Mouse (Mus musculus) liver, embryonic 13.5 days (tissue): ENCODE measurements around the gene Kctd7. TPM values are rescaled to one million over a fixed set of nuclear protein-coding genes. Genes with fewer than 3 reads are reported as not detected.

Experiments used
- ATAC-seq: fragments of 200-750 bp; cut with Nextera tagmentation; 2 replicates; pipeline ENCODE4 v1.8.0; 2017; ENCODE audit warnings: low read depth, mild to moderate bottlenecking, moderate number of reproducible peaks, moderate library complexity
- DNase-seq: peaks from one replicate; pipeline ENCODE4 v3.0.0; 2022
- H3K27ac ChIP-seq: fragments of 300-500 bp; sonication (generic); 2 replicates; pipeline ENCODE4 v1.5.1; 2015; ENCODE audit warnings: moderate library complexity, mild to moderate bottlenecking, inconsistent platforms
- H3K27me3 ChIP-seq: fragments of 300-500 bp; sonication (generic); 2 replicates; pipeline ENCODE4 v1.6.1; 2015; ENCODE audit warnings: mild to moderate bottlenecking, inconsistent platforms
- H3K36me3 ChIP-seq: fragments of 300-500 bp; sonication (generic); 2 replicates; pipeline ENCODE4 v1.6.1; 2015; ENCODE audit warnings: mild to moderate bottlenecking, inconsistent platforms
- H3K4me1 ChIP-seq: fragments of 300-500 bp; sonication (generic); replicated peaks from 2 replicates; pipeline ENCODE4 v1.6.1; 2015; ENCODE audit warnings: inconsistent platforms
- H3K4me2 ChIP-seq: fragments of 300-500 bp; sonication (generic); 2 replicates; pipeline ENCODE4 v1.6.1; 2015; ENCODE audit warnings: inconsistent platforms, mild to moderate bottlenecking, moderate library complexity
- H3K4me3 ChIP-seq: fragments of 300-500 bp; sonication (generic); replicated peaks from 2 replicates; pipeline ENCODE4 v1.5.1; 2015; ENCODE audit warnings: mild to moderate bottlenecking, inconsistent platforms
- H3K9ac ChIP-seq: fragments of 300-500 bp; sonication (generic); 2 replicates; pipeline ENCODE4 v1.6.1; 2015; ENCODE audit warnings: mild to moderate bottlenecking, inconsistent platforms
- H3K9me3 ChIP-seq: fragments of 300-500 bp; sonication (generic); replicated peaks from 2 replicates; pipeline ENCODE4 v1.6.1; 2016; ENCODE audit warnings: inconsistent platforms
- WGBS: fragments of 180-500 bp; shearing (Covaris S2); methylation state at CpG from one replicate; pipeline ENCODE4 v1.1.7; 2015; ENCODE audit not compliant: insufficient replicate concordance; 5-methylcytosine and 5-hydroxymethylcytosine counted together
- polyA plus RNA-seq: library from polyadenylated mRNA; unstranded; fragments of >200 nt; fragmentation: Nextera tagmentation; extraction: Ambion mirVana; gene quantifications from 2 replicates; pipeline ENCODE4 v1.2.1, GENCODE M21; 2015

The Kctd7 gene
- polyA plus RNA-seq, 1 experiment from 2014 or later = 5.5 TPM

DNA sequence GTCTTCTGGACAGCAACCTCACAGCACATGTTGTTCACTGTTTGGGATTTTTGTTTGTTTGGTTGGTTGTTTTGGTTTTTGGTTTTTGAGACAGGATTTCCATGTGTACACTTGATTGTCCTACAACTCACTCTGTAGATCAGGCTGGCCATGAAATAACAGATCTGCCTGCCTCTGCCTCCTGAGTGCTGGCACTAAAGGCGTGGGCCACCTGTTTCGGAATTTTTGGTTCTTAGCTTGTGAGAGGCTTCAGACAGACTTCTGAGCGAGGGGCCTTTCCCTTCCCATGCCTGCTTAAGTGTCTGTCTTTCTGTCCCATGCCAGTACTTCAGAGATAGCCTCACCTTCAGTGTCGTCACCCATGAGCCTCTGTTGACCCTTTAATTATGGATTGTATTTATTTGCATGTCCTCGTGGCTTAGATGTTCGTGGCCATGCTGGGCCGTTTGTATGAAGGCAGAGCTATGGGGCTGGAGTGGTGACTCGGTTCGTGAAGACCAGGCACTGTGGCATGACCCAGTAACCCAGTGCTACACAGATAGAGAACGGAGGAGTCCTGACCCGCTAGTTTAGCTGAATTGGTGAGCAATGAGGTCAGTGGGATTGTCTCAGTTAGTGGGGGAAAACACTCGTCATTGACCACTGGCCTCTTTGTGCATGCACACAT lies 24.5 kb upstream of the Kctd7 start:
- Histone ChIP-seq H3K9me3 (no peaks in the 10 kb centered on the region), H3K27ac (no peak overlapping the region), H3K4me3 (no peak overlapping the region), H3K4me2 (no peak overlapping the region), H3K36me3 (peaks cover 17% of the 10 kb centered on the region), H3K9ac (no peak overlapping the region), H3K4me1 (no peaks in the 10 kb centered on the region), H3K27me3 (no peaks in the 10 kb centered on the region)
- DNase-seq (no peak), ATAC-seq (no peak)
- WGBS = 76% methylated on average over 12 of the region's 12 CpGs

DNA sequence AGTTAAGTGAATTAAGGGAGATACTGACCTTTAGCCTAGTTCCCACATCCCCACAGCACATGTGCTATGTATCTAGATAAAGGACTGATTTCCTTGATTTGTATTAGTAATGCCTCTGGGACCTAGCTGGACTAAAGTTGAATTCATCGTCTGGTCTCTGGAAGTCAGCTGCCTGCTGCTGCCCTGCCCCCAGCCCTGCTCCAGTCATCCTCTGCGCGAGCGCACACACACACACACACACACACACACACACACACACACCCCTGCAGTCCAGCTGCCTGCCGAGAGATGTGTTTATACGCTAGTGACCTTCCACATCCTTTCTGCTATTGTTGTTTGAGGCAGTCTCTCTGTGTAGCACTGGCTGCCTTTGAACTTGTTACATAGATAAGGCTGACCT lies 23.8 kb upstream of the Kctd7 start:
- WGBS = 74% methylated on average over 6 of the region's 6 CpGs
- Histone ChIP-seq H3K27ac (no peak overlapping the region), H3K36me3 (peaks cover 12% of the 10 kb centered on the region), H3K9me3 (no peaks in the 10 kb centered on the region), H3K4me2 (no peak overlapping the region), H3K27me3 (no peaks in the 10 kb centered on the region), H3K9ac (no peak overlapping the region), H3K4me3 (no peak overlapping the region), H3K4me1 (no peaks in the 10 kb centered on the region)
- ATAC-seq (no peak), DNase-seq (no peak)

DNA sequence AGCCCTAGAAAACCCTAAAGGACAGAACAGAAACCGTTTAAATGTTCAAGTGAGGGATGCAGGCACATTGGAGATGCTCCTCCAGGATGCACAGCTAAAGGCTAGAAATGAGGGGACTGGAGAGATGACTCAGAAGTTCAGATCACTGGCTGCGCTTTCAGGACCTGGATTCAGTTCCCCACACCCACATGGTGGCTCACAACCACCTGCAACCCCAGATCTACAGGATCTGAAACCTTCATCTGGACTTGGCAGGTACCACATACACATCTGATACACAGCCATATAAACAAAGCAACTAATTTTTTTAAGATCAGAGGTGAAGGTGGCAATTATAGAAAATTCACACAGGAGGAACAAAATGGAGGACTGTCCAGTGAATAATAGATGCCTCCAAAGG lies 22.3 kb upstream of the Kctd7 start:
- H3K4me1 ChIP-seq = no peaks in the 10 kb centered on the region
- WGBS = 72% methylated on average over 2 of the region's 2 CpGs
- H3K27ac ChIP-seq = no peak overlapping the region
- no peaks in the 10 kb centered on the region for H3K27me3 ChIP-seq
- no peak overlapping the region for H3K9ac ChIP-seq
- ATAC-seq (no peak), DNase-seq (no peak)
- H3K4me2 ChIP-seq = no peak overlapping the region
- 0 out of 2 replicates have a peak, but pooled peaks cover 1% of the 10 kb centered on the region for H3K36me3 ChIP-seq
- no peak overlapping the region for H3K4me3 ChIP-seq
- H3K9me3 ChIP-seq = no peaks in the 10 kb centered on the region

DNA sequence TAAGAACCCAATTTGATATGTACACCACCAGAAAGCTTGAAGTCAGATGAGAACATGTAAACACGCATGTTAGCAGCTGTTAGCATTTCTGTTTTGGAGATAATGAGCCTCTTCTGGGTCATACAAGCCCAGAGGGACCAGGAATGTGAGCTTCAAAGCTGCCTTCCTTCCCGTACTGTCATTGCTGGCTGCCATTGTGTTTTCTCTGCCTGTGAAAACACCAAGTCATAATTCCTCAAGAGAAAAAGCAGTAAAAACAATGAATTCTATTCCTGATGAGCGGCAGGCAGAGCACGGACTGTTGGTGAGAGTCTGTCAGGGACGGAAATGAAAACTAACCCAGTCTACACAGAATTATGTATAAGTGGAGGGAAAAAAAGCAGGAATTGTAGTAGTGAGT lies 20.4 kb upstream of the Kctd7 start:
- WGBS = 79% methylated on average over 5 of the region's 5 CpGs
- DNase-seq (no peak), ATAC-seq (no peak)

DNA sequence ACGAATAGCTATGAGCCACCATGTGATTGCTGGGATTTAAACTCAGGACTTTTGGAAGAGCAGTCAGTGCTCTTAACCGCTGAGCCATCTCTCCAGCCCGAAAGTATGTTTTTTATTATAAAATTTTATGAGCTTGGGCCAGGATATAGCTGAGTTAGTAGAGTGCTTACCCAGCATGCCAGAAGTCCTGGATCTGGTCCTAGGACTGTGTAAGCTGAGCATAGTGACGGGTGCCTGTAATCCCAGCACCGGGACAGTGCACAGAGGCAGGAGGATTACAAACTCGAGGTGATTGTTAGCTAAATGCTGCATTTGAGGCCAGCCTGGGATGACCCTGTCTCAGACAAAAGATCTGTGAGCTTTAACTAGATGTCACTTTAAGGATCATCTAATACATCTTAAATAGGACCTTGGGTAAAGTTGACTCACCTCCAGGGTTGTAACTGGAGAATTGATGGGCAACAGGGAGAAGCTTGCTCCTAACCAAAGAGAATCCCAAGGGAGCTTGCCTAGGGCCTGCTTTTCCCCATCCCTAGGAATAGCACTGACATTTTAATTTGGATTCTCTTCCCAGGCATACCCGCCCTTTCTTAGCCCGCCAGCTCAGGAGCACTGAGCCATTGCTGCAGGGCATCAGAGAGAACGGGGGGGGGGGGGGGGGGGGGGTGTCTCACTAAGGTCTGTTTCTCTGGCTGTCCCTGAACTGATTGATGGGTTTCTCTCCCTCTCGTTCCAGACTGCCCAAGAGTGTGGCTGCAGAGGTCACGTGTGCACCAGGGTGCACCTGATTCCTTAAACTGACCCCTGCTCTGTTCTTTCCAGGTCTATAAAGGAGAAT lies 15.8 kb upstream of the Kctd7 start:
- Histone ChIP-seq H3K4me2 (no peak overlapping the region), H3K27me3 (no peaks in the 10 kb centered on the region), H3K4me1 (no peaks in the 10 kb centered on the region), H3K9me3 (no peaks in the 10 kb centered on the region), H3K36me3 (peaks cover 9% of the 10 kb centered on the region; the same call in 1 of the 2 replicates), H3K9ac (no peak overlapping the region), H3K4me3 (no peak overlapping the region), H3K27ac (no peak overlapping the region)
- WGBS = 68% methylated on average over 10 of the region's 11 CpGs
- DNase-seq (no peak), ATAC-seq (no peak)

More for the DNA sequence above, 20.4 kb upstream of the Kctd7 start:
- Histone ChIP-seq H3K9me3 (no peaks in the 10 kb centered on the region), H3K27me3 (no peaks in the 10 kb centered on the region), H3K36me3 (no peaks in the 10 kb centered on the region), H3K4me3 (no peak overlapping the region), H3K27ac (no peak overlapping the region), H3K9ac (no peak overlapping the region), H3K4me1 (no peaks in the 10 kb centered on the region), H3K4me2 (no peak overlapping the region)

DNA sequence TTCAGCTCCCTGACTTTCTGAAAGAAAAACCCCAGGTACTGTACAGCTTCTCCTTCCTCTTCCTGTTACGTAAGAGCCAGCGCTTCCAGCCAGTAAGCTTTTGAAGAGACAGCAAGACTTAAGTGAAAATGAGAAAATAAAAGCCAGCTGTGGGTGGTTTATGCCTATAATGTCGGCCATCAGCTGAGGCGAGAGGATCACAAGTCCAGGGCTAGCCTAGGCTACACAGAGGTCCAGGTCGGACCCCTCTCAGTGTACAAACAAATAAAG lies 15.2 kb upstream of the Kctd7 start:
- 59% methylated on average over 5 of the region's 5 CpGs for WGBS
- H3K27me3 ChIP-seq = no peaks in the 10 kb centered on the region
- no peak for ATAC-seq

DNA sequence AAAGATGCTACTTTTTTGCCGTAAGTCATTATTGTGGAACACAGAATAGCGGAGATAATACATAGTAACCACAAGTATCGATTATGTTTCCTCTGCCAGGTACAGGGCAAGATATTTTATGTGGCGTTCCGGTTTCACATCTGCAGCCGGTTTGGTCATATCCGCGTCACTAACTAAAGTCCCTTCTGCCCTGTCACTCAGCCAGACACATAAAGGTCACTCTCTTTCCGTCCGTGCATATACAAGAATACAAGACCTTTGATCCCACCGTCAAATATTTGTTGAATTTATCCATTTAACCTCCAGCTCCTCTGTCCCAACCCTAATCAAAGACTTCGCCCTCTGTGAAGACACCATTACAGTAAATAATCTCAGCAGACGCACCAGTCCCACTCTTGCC lies 8.1 kb upstream of the Kctd7 start:
- H3K27ac ChIP-seq = no peak overlapping the region
- H3K4me2 ChIP-seq = no peak overlapping the region
- H3K9me3 ChIP-seq = no peaks in the 10 kb centered on the region
- H3K4me3 ChIP-seq = no peak overlapping the region
- DNase-seq (no peak), ATAC-seq (no peak)
- no peak overlapping the region for H3K9ac ChIP-seq
- H3K4me1 ChIP-seq = peaks cover 8% of the 10 kb centered on the region; the same call in 1 of the 2 replicates
- peaks cover 3% of the 10 kb centered on the region; the same call in 1 of the 2 replicates for H3K27me3 ChIP-seq
- WGBS = 87% methylated on average over 13 of the region's 13 CpGs
- H3K36me3 ChIP-seq = 0 out of 2 replicates have a peak, but pooled peaks cover 7% of the 10 kb centered on the region

More for the DNA sequence above, 15.2 kb upstream of the Kctd7 start:
- no peaks in the 10 kb centered on the region for H3K4me1 ChIP-seq
- H3K4me3 ChIP-seq = no peak overlapping the region
- no peak for DNase-seq
- no peak overlapping the region for H3K27ac ChIP-seq
- H3K36me3 ChIP-seq = peaks cover 9% of the 10 kb centered on the region; the same call in 1 of the 2 replicates
- no peak overlapping the region for H3K4me2 ChIP-seq
- H3K9ac ChIP-seq = no peak overlapping the region
- no peaks in the 10 kb centered on the region for H3K9me3 ChIP-seq

DNA sequence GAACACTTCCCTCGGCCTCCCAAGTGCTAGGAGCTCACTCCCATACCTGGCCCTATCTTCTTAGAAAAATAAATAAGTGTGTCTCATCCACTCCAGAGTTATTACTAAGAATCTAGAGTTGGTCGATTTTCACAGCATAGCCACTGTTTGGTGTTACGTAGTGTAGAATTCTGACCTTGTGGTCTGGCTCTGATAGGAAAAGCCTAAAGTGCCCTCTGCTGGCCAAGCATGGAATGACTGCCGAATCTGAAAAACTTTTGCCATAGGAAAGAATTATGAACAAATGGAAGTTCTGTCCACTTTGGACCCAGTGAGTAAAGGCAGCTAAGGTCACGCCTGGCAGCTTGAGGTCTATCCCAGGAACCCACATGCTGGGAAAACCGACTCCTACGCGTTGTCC lies 5.3 kb upstream of the Kctd7 start:
- no peak overlapping the region for H3K27ac ChIP-seq
- ATAC-seq (no peak), DNase-seq (peak; percentile 57)
- H3K4me1 ChIP-seq = peaks cover 23% of the 10 kb centered on the region
- H3K27me3 ChIP-seq = peaks cover 10% of the 10 kb centered on the region; the same call in 1 of the 2 replicates
- H3K9me3 ChIP-seq = no peaks in the 10 kb centered on the region
- WGBS = 18% methylated on average over 8 of the region's 8 CpGs
- no peak overlapping the region for H3K4me3 ChIP-seq
- no peak overlapping the region for H3K9ac ChIP-seq
- H3K4me2 ChIP-seq = no peak overlapping the region
- 0 out of 2 replicates have a peak, but pooled peaks cover 7% of the 10 kb centered on the region for H3K36me3 ChIP-seq

DNA sequence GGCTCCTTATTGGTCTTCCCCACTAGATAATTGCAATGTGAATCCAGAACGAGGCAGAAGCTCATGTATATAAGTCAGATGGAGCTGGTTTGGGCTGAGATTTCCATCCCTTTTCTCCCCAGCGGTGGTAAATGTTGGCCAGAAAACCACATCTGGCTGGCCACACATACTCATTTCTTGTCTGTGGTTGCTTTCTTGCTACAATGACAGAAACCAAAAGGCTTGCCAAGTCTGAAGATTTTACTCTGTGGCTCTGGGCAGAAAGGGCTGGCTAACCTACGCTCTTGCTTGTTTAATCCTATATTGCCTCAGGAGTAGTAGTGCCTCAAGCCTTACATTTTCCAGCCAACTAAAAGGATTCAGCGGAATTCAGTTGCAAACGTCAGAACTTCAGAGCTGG lies 3.5 kb upstream of the Kctd7 start:
- WGBS = 57% methylated on average over 5 of the region's 5 CpGs
- Histone ChIP-seq H3K9ac (no peak overlapping the region), H3K36me3 (0 out of 2 replicates have a peak, but pooled peaks cover 2% of the 10 kb centered on the region), H3K4me2 (no peak overlapping the region), H3K27ac (no peak overlapping the region), H3K4me3 (no peak overlapping the region), H3K4me1 (peaks cover 32% of the 10 kb centered on the region), H3K9me3 (no peaks in the 10 kb centered on the region), H3K27me3 (peaks cover 10% of the 10 kb centered on the region; the same call in 1 of the 2 replicates)
- DNase-seq (no peak), ATAC-seq (no peak)

DNA sequence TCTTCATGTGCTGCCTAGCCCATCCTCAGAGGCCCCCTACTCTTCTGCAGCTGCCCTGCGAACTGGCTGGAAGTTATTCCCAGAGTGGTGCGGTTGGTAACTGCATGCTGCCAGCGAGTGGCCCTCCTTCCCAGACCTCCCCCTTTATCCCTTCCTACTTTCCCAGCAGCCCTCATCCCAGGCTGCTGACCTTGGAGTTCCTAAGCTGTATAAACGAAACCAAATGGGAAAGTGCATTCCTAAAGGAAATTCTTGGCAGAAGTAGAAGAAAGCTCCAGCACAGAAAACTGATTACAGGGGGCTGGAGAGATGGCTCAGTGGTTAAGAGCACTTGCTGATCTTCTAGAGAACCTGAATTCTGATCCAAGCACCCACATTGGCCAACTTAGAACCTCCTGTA lies 2.6 kb upstream of the Kctd7 start:
- Histone ChIP-seq H3K36me3 (no peaks in the 10 kb centered on the region), H3K9ac (no peak overlapping the region), H3K4me2 (no peak overlapping the region), H3K4me1 (peaks cover 39% of the 10 kb centered on the region), H3K4me3 (no peak overlapping the region), H3K27ac (no peak overlapping the region), H3K27me3 (peaks cover 10% of the 10 kb centered on the region; the same call in 1 of the 2 replicates), H3K9me3 (no peaks in the 10 kb centered on the region)
- ATAC-seq (no peak), DNase-seq (no peak)
- 55% methylated on average over 4 of the region's 4 CpGs for WGBS

DNA sequence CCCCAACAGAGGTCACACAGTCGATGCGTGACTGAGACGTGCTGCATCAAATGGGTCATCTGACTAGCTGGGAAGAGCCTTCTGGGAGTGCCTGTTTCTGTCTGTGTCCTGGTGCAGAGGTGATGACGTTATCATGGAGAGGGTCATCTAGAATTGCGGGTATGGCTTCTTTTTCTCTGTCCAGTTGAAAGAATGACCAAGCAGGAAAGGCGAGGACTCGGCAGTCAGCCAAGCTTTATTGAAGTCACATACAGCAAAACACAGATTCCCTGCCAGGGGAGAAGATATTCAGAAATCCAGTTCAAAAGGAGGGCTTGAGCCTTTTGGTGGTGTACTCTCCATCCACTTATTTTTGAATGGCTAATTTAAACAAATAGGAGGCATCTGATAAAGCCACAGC lies 1.6 kb upstream of the Kctd7 start:
- peaks cover 9% of the 10 kb centered on the region; the same call in 1 of the 2 replicates for H3K36me3 ChIP-seq
- peaks cover 46% of the 10 kb centered on the region for H3K4me1 ChIP-seq
- H3K4me3 ChIP-seq = peak overlapping the region; percentile 83; the same call in 1 of the 2 replicates
- ATAC-seq (no peak), DNase-seq (no peak)
- H3K9me3 ChIP-seq = no peaks in the 10 kb centered on the region
- H3K27me3 ChIP-seq = peaks cover 10% of the 10 kb centered on the region; the same call in 1 of the 2 replicates
- 85% methylated on average over 7 of the region's 7 CpGs for WGBS
- H3K9ac ChIP-seq = no peak overlapping the region
- H3K27ac ChIP-seq = peak overlapping the region; percentile 98
- H3K4me2 ChIP-seq = peak overlapping the region; percentile 96
